Mouse (Mus musculus): ENCODE results near the gene Gm14781.
"Not testable (repeated sequence)": the region's sequence is repeated elsewhere in the genome, so short reads cannot be mapped to it uniquely, and the experiment has no call there.

Gene Gm14781

DNA sequence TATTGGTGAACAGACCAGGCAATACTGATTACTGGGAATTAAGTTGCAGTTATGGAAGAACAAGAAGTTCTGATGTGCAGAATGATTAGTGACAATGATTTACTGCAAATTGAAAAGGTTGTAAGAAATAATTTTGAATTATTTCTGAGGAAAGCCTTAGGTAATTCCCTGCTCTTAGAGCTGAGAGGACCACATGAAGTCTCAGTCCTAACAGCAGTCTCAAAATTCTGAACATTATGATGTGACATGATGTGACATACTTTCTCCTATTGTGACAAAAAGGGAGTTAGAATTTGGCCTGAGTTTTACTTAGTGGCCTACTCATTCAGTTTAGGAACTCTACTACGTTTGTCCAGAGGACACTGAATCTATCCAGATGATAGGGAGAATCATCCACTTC is at the start of gene Gm14781:
Gm14781 (plus strand) TSS at position 301 of the 400 bp plus-strand sequence.
- in situ Hi-C loops (cut with MboI; ENCODE audit: low sequenced_read_pairs) = not testable (repeated sequence)

- in situ Hi-C loops (cut with MboI; ENCODE audit: low sequenced_read_pairs) = not testable (repeated sequence)
Measured at GRCm38 (mm10) chrX:91654964-91655575, 23.1 kb downstream of the Gm14781 start.

All from CH12F3 (cell line).